Mouse (Mus musculus): ENCODE data around the gene Sox5. TPM values are rescaled to one million over a fixed set of nuclear protein-coding genes. Genes with fewer than 3 reads are reported as not detected.
"Not testable (repeated sequence)": the region's sequence is repeated elsewhere in the genome, so short reads cannot be mapped to it uniquely, and the experiment has no call there.

Gene Sox5
- polyA plus RNA-seq, 1 experiment from 2014 or later, result 22.9 TPM

GRCm38 (mm10) chr6:144197209-144198119 lies 584.3 kb downstream of the Sox5 start:
- H3K4me3 ChIP-seq (ENCODE audit: low read length), result no peak overlapping the region
- WGBS, result 76% methylated on average over 16 of the region's 16 CpGs
- no peaks in the 10 kb centered on the region for H3K9me3 ChIP-seq (ENCODE audit: control insufficient read depth, low read length)
- H3K27me3 ChIP-seq (ENCODE audit: control insufficient read depth, insufficient read depth, low read depth, low read length), result no peaks in the 10 kb centered on the region
- no peak overlapping the region for H3K27ac ChIP-seq (ENCODE audit: low read length)
- no peaks in the 10 kb centered on the region for H3K4me1 ChIP-seq (replicated peaks; ENCODE audit: control insufficient read depth, insufficient read depth, low read length)
- no peaks in the 10 kb centered on the region for H3K36me3 ChIP-seq (ENCODE audit: control insufficient read depth, insufficient read depth, low read length)
- no peak for ATAC-seq (ENCODE audit: low read depth)
- H3K9ac ChIP-seq (ENCODE audit: low read length), result no peak overlapping the region
- H3K4me2 ChIP-seq (ENCODE audit: low read depth, low read length), result no peak overlapping the region

GRCm38 (mm10) chr6:144195934-144196333 lies 585.8 kb downstream of the Sox5 start:
- Histone ChIP-seq H3K27me3 (ENCODE audit: control insufficient read depth, insufficient read depth, low read depth, low read length) (no peaks in the 10 kb centered on the region), H3K4me1 (replicated peaks; ENCODE audit: control insufficient read depth, insufficient read depth, low read length) (no peaks in the 10 kb centered on the region), H3K4me2 (ENCODE audit: low read depth, low read length) (no peak overlapping the region), H3K9me3 (ENCODE audit: control insufficient read depth, low read length) (peaks cover 2% of the 10 kb centered on the region), H3K4me3 (ENCODE audit: low read length) (no peak overlapping the region), H3K36me3 (ENCODE audit: control insufficient read depth, insufficient read depth, low read length) (peaks cover 2% of the 10 kb centered on the region; the same call in 1 of the 2 replicates), H3K27ac (ENCODE audit: low read length) (no peak overlapping the region), H3K9ac (ENCODE audit: low read length) (no peak overlapping the region)
- no peak for ATAC-seq (ENCODE audit: low read depth)
- WGBS, result 71% methylated on average over 14 of the region's 14 CpGs

- no peaks in the 10 kb centered on the region for H3K9me3 ChIP-seq (ENCODE audit: control insufficient read depth, low read length)
- no peak overlapping the region for H3K4me3 ChIP-seq (ENCODE audit: low read length)
- H3K27ac ChIP-seq (ENCODE audit: low read length), result no peak overlapping the region
- peaks cover 6% of the 10 kb centered on the region; the same call in 1 of the 2 replicates for H3K4me1 ChIP-seq (replicated peaks; ENCODE audit: control insufficient read depth, insufficient read depth, low read length)
- no peak overlapping the region for H3K9ac ChIP-seq (ENCODE audit: low read length)
- ATAC-seq (ENCODE audit: low read depth), result no peak
- no peaks in the 10 kb centered on the region for H3K27me3 ChIP-seq (ENCODE audit: control insufficient read depth, insufficient read depth, low read depth, low read length)
- no peak overlapping the region for H3K4me2 ChIP-seq (ENCODE audit: low read depth, low read length)
- 81% methylated on average over 3 of the region's 3 CpGs for WGBS
- no peaks in the 10 kb centered on the region for H3K36me3 ChIP-seq (ENCODE audit: control insufficient read depth, insufficient read depth, low read length)
These were observed 598.7 kb downstream of the Sox5 start for GRCm38 (mm10) chr6:144183087-144183486.

- not testable (repeated sequence) for H3K9ac ChIP-seq (ENCODE audit: low read length); ATAC-seq (ENCODE audit: low read depth); H3K27ac ChIP-seq (ENCODE audit: low read length); H3K27me3 ChIP-seq (ENCODE audit: control insufficient read depth, insufficient read depth, low read depth, low read length); H3K4me2 ChIP-seq (ENCODE audit: low read depth, low read length); H3K36me3 ChIP-seq (ENCODE audit: control insufficient read depth, insufficient read depth, low read length); H3K9me3 ChIP-seq (ENCODE audit: control insufficient read depth, low read length); H3K4me3 ChIP-seq (ENCODE audit: low read length); H3K4me1 ChIP-seq (replicated peaks; ENCODE audit: control insufficient read depth, insufficient read depth, low read length)
- WGBS, result 93% methylated on average over 13 of the region's 13 CpGs
These were observed 599.3 kb downstream of the Sox5 start for GRCm38 (mm10) chr6:144182429-144182828.

GRCm38 (mm10) chr6:144181083-144181866 lies 600.5 kb downstream of the Sox5 start:
- peak overlapping the region; percentile 58 for H3K9ac ChIP-seq (ENCODE audit: low read length)
- no peaks in the 10 kb centered on the region for H3K27me3 ChIP-seq (ENCODE audit: control insufficient read depth, insufficient read depth, low read depth, low read length)
- H3K4me3 ChIP-seq (ENCODE audit: low read length), result peak overlapping the region; percentile 39
- no peaks in the 10 kb centered on the region for H3K9me3 ChIP-seq (ENCODE audit: control insufficient read depth, low read length)
- peak overlapping the region; percentile 71 for H3K27ac ChIP-seq (ENCODE audit: low read length)
- WGBS, result 33% methylated on average over 12 of the region's 12 CpGs
- no peak; the same call in 1 of the 2 replicates for ATAC-seq (ENCODE audit: low read depth)
- H3K4me2 ChIP-seq (ENCODE audit: low read depth, low read length), result peak overlapping the region; percentile 61
- H3K36me3 ChIP-seq (ENCODE audit: control insufficient read depth, insufficient read depth, low read length), result no peaks in the 10 kb centered on the region
- peaks cover 6% of the 10 kb centered on the region; the same call in 1 of the 2 replicates for H3K4me1 ChIP-seq (replicated peaks; ENCODE audit: control insufficient read depth, insufficient read depth, low read length)

- H3K27ac ChIP-seq (ENCODE audit: low read length), result no peak overlapping the region
- no peaks in the 10 kb centered on the region for H3K27me3 ChIP-seq (ENCODE audit: control insufficient read depth, insufficient read depth, low read depth, low read length)
- no peak overlapping the region for H3K4me3 ChIP-seq (ENCODE audit: low read length)
- H3K4me1 ChIP-seq (replicated peaks; ENCODE audit: control insufficient read depth, insufficient read depth, low read length), result peaks cover 6% of the 10 kb centered on the region; the same call in 1 of the 2 replicates
- H3K4me2 ChIP-seq (ENCODE audit: low read depth, low read length), result no peak overlapping the region
- no peak for ATAC-seq (ENCODE audit: low read depth)
- no peaks in the 10 kb centered on the region for H3K9me3 ChIP-seq (ENCODE audit: control insufficient read depth, low read length)
- WGBS, result 56% methylated on average over 3 of the region's 3 CpGs
- no peak overlapping the region for H3K9ac ChIP-seq (ENCODE audit: low read length)
- no peaks in the 10 kb centered on the region for H3K36me3 ChIP-seq (ENCODE audit: control insufficient read depth, insufficient read depth, low read length)
These were observed 602.7 kb downstream of the Sox5 start for GRCm38 (mm10) chr6:144179111-144179510.

GRCm38 (mm10) chr6:144176674-144177073 lies 605.1 kb downstream of the Sox5 start:
- H3K9ac ChIP-seq (ENCODE audit: low read length), result no peak overlapping the region
- no peaks in the 10 kb centered on the region for H3K9me3 ChIP-seq (ENCODE audit: control insufficient read depth, low read length)
- H3K36me3 ChIP-seq (ENCODE audit: control insufficient read depth, insufficient read depth, low read length), result no peaks in the 10 kb centered on the region
- H3K4me2 ChIP-seq (ENCODE audit: low read depth, low read length), result no peak overlapping the region
- no peak for ATAC-seq (ENCODE audit: low read depth)
- WGBS, result 82% methylated on average over 5 of the region's 5 CpGs
- H3K4me3 ChIP-seq (ENCODE audit: low read length), result no peak overlapping the region
- H3K27ac ChIP-seq (ENCODE audit: low read length), result no peak overlapping the region
- no peaks in the 10 kb centered on the region for H3K27me3 ChIP-seq (ENCODE audit: control insufficient read depth, insufficient read depth, low read depth, low read length)
- peaks cover 6% of the 10 kb centered on the region; the same call in 1 of the 2 replicates for H3K4me1 ChIP-seq (replicated peaks; ENCODE audit: control insufficient read depth, insufficient read depth, low read length)

GRCm38 (mm10) chr6:144175590-144175989 lies 606.2 kb downstream of the Sox5 start:
- WGBS, result 85% methylated on average over 3 of the region's 3 CpGs

GRCm38 (mm10) chr6:144170541-144170940 lies 611.2 kb downstream of the Sox5 start:
- 63% methylated on average over 4 of the region's 4 CpGs for WGBS
- Histone ChIP-seq H3K4me1 (replicated peaks; ENCODE audit: control insufficient read depth, insufficient read depth, low read length) (peaks cover 6% of the 10 kb centered on the region), H3K36me3 (ENCODE audit: control insufficient read depth, insufficient read depth, low read length) (no peaks in the 10 kb centered on the region)

More at GRCm38 (mm10) chr6:144175590-144175989, 606.2 kb downstream of the Sox5 start:
- Histone ChIP-seq H3K36me3 (ENCODE audit: control insufficient read depth, insufficient read depth, low read length) (no peaks in the 10 kb centered on the region), H3K4me3 (ENCODE audit: low read length) (no peak overlapping the region), H3K9ac (ENCODE audit: low read length) (no peak overlapping the region), H3K27ac (ENCODE audit: low read length) (no peak overlapping the region), H3K4me2 (ENCODE audit: low read depth, low read length) (no peak overlapping the region), H3K27me3 (ENCODE audit: control insufficient read depth, insufficient read depth, low read depth, low read length) (no peaks in the 10 kb centered on the region), H3K9me3 (ENCODE audit: control insufficient read depth, low read length) (no peaks in the 10 kb centered on the region), H3K4me1 (replicated peaks; ENCODE audit: control insufficient read depth, insufficient read depth, low read length) (0 out of 2 replicates have a peak, but pooled peaks cover 1% of the 10 kb centered on the region)
- no peak for ATAC-seq (ENCODE audit: low read depth)

More at GRCm38 (mm10) chr6:144170541-144170940, 611.2 kb downstream of the Sox5 start:
- no peak overlapping the region for H3K9ac ChIP-seq (ENCODE audit: low read length)
- H3K4me3 ChIP-seq (ENCODE audit: low read length), result no peak overlapping the region
- ATAC-seq (ENCODE audit: low read depth), result no peak
- H3K27me3 ChIP-seq (ENCODE audit: control insufficient read depth, insufficient read depth, low read depth, low read length), result no peaks in the 10 kb centered on the region
- no peaks in the 10 kb centered on the region for H3K9me3 ChIP-seq (ENCODE audit: control insufficient read depth, low read length)
- H3K27ac ChIP-seq (ENCODE audit: low read length), result no peak overlapping the region
- H3K4me2 ChIP-seq (ENCODE audit: low read depth, low read length), result no peak overlapping the region
